Mouse (Mus musculus) mature B cell (primary cell): ENCODE results near the gene Sars.

Experiments used
- in situ Hi-C: fragments of 300-500 bp; cut with MboI; formaldehyde crosslinking; loops from 2 replicates; pipeline ENCODE4 v1.14.3; 2019

Sars gene

GRCm38 (mm10) chr3:108424944-108425623, 19.9 kb downstream of the Sars start:
- in situ Hi-C loops, result no loop called here

- in situ Hi-C loops, result no loop called here
Observed at GRCm38 (mm10) chr3:108423844-108424801, 20.9 kb downstream of the Sars start.

- in situ Hi-C loops, result no loop called here
Observed at GRCm38 (mm10) chr3:108423006-108423405, 22.0 kb downstream of the Sars start.

GRCm38 (mm10) chr3:108415831-108416223, 29.2 kb downstream of the Sars start:
- in situ Hi-C loops, result no loop called here

GRCm38 (mm10) chr3:108414857-108415830, 29.9 kb downstream of the Sars start, which contains the start of gene Celsr2:
Gene Celsr2, minus strand, starts transcription at chr3:108415552.
- in situ Hi-C loops, result no loop called here

GRCm38 (mm10) chr3:108413634-108414360, 31.2 kb downstream of the Sars start:
- in situ Hi-C loops, result no loop called here

GRCm38 (mm10) chr3:108411754-108412121, 33.3 kb downstream of the Sars start:
- in situ Hi-C loops, result no loop called here

GRCm38 (mm10) chr3:108411026-108411753, 33.8 kb downstream of the Sars start:
- in situ Hi-C loops, result no loop called here

GRCm38 (mm10) chr3:108410359-108410714, 34.7 kb downstream of the Sars start:
- in situ Hi-C loops, result no loop called here

- in situ Hi-C loops, result no loop called here
Observed at GRCm38 (mm10) chr3:108409656-108410358, 35.2 kb downstream of the Sars start.

GRCm38 (mm10) chr3:108408517-108409008, 36.4 kb downstream of the Sars start:
- in situ Hi-C loops, result no loop called here

GRCm38 (mm10) chr3:108406306-108406885, 38.6 kb downstream of the Sars start:
- in situ Hi-C loops, result no loop called here

GRCm38 (mm10) chr3:108405536-108406305, 39.3 kb downstream of the Sars start:
- in situ Hi-C loops, result no loop called here

GRCm38 (mm10) chr3:108402528-108402920, 42.5 kb downstream of the Sars start:
- in situ Hi-C loops, result no loop called here

GRCm38 (mm10) chr3:108401692-108402527, 43.1 kb downstream of the Sars start:
- in situ Hi-C loops, result no loop called here

- in situ Hi-C loops, result no loop called here
Observed at GRCm38 (mm10) chr3:108400442-108400841, 44.6 kb downstream of the Sars start.

GRCm38 (mm10) chr3:108398281-108398680, 46.7 kb downstream of the Sars start:
- in situ Hi-C loops, result no loop called here

GRCm38 (mm10) chr3:108392793-108393192, 52.2 kb downstream of the Sars start:
- in situ Hi-C loops, result no loop called here
